Mouse (Mus musculus) gastrocnemius, postnatal 14 days (tissue): Measurements from ENCODE around the gene Qser1. TPM values are rescaled to one million over a fixed set of nuclear protein-coding genes. Genes with fewer than 3 reads are reported as not detected.
"Not testable (repeated sequence)": the region's sequence is repeated elsewhere in the genome, so short reads cannot be mapped to it uniquely, and the experiment has no call there.

Source experiments
- DNase-seq: peaks from one replicate; pipeline ENCODE4 v3.0.0; 2021; ENCODE audit warnings: mixed read lengths
- intact Hi-C: fragments of 180-260 bp; cut with DNase I; formaldehyde crosslinking; loops from one replicate; pipeline ENCODE4 v1.15.1; 2025; ENCODE audit warnings: low total_unique reads
- long read RNA-seq, 2 experiments: library from polyadenylated mRNA; stranded (forward); transcript quantifications; one replicate each; pipeline ENCODE4 v2.0.0; 2021
- total RNA-seq, 2 experiments: library from RNA; stranded (reverse); gene quantifications; 2 replicates each; pipeline ENCODE4 v1.2.3; 2021

Qser1 gene
- 10 to 100 TPM; 27.2 to 28.4 TPM for total RNA-seq
- long read RNA-seq, experiment 1, partial matches to known transcripts: 1 of 4 reads
- long read RNA-seq, experiment 1, other reads (novel, unspliced or antisense): 3 of 4 reads
- long read RNA-seq, experiment 2, partial matches to known transcripts: 2 of 3 reads
- long read RNA-seq, experiment 2, other reads (novel, unspliced or antisense): 1 of 3 reads

GRCm38 (mm10) chr2:104816371-104816827 lies at the start of gene Qser1:
Gene Qser1, minus strand, starts transcription at chr2:104816760.
- intact Hi-C loops: no loop called here
- no peak for DNase-seq

DNA sequence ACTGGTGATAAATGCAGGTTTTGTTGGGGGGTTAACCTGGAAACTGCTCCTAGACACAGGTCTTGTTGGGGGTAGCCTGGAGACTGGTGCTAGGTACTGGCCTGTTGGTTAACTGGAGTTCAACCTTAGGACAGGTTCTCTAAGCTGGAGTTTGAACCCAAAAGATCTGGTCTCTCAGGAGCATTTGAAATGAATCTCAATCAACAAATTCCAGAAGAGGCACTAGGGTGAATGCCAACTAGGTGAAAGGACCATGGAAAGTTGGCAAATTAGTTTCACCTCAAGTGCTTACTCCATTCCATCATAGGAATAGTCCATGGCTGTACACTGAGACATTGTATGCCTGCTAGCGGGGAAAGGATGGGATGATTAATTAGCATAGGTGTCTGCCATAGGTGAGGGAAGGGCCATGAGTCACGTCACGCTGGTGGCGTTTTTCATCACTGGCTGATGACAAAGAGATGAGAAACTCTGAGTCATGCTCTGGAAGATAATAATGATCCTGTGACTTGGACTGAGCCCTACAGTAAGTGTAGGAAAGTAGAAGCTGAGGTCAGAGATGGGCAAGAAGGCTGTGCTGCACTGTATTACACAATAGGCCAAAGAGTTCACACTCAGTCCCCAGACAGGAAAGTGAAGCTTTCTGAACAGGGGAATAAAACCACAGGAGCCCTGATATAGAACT lies 47.8 kb upstream of the Qser1 start:
- DNase-seq: no peak
- intact Hi-C loops: no loop called here

DNA sequence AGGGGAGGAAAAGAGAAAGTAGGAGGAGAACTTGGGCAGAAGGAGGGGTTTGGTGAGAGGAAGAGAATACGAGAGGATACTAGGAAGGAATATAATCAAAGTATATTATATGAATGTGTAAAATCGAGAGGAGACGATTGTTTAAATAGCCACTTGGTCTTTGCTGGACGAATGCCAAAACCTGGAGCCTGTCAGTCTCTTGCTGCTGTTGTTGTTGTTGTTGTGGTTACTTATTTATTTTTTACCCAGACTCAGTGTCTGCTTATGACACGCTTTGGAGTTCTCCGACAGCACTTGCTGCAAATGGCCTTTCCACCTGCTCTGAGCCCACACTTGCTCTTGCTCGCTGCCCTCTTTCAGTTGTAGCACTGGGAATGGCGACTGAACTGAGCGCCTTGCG lies 43.9 kb upstream of the Qser1 start:
- intact Hi-C loops: no loop called here
- no peak for DNase-seq

GRCm38 (mm10) chr2:104859060-104859459 lies 42.5 kb upstream of the Qser1 start:
- intact Hi-C loops: no loop called here

DNA sequence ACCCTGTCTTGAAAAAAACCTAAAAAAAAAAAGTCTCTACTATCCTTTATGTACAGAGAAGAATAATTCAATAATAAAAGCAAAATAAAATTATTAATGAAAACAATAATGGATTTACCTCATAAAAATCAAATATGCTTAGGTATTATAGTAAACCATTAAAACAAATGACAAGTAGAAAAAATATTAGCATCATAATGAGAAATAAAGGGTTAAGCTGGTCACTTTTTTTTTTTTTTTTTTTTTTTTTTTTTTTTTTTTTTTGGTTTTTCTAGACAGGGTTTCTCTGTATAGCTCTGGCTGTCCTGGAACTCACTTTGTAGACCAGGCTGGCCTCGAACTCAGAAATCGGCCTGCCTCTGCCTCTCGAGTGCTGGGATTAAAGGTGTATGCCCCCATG lies 41.5 kb upstream of the Qser1 start:
- intact Hi-C loops: not testable (repeated sequence)

More at GRCm38 (mm10) chr2:104859060-104859459, 42.5 kb upstream of the Qser1 start:
- DNase-seq: no peak

DNA sequence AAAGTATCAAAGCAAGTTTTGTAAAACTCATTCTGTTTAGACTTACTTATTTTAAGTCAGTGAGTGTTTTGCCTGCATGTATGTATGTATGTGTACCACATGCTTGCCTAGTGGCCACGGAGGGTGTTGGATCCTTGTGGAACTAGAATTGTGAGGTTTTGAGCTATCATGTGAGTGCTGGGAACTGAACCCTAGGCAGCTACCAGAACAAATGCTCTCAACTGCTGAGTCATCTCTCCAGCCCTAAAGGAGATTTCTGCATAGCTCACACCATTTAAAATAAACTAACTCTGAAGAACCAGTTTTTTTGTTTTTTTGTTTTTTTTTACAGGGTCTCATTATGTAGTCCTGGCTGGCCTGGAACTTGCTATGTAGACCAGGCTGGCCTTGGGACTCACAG lies 39.7 kb upstream of the Qser1 start:
- DNase-seq: no peak
- intact Hi-C loops: no loop called here

More for the DNA sequence above, 41.5 kb upstream of the Qser1 start:
- not testable (repeated sequence) for DNase-seq

DNA sequence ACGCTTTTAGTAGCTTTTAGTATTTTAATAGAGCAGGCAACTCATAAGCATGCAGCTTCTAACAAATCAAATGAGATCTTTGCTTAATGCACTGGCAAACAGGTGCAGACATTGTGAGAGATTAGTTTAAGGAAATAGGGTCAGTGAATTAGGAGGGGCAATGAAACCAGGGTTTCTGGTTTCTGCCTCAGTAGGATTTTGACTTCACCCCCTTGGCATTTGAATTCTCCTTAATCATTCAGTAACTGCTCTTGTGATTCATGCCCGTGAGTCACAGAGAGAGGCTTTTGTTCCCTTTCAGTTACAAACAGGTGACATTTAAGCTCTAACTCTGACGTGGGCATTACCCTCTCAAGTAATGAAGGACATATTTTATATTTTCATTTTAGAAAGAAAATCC lies 39.2 kb upstream of the Qser1 start:
- no peak for DNase-seq
- intact Hi-C loops: no loop called here

GRCm38 (mm10) chr2:104854836-104855235 lies 38.3 kb upstream of the Qser1 start:
- DNase-seq: no peak
- intact Hi-C loops: no loop called here

DNA sequence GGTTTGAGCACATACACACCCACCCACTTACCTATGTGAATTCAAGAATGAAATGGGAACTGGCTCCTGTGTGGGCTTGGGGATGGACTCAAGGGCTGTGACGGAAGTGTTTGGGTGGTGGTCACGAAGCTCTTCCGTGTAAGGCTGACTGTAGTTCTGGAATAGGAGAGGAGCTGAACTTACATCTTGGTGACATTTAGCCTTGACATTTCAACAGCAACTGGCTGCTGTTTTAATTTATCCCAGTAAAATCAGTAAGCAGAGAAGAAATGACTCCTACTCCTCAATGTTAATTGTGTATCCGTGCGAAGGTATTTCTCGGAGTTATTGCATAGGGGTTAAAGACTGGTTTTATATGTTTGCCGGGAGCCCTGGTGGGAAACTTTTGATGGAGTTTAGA lies 36.0 kb upstream of the Qser1 start:
- intact Hi-C loops: no loop called here
- no peak for DNase-seq

- intact Hi-C loops: no loop called here
- DNase-seq: no peak
Observed at GRCm38 (mm10) chr2:104851686-104852085, 35.1 kb upstream of the Qser1 start.

GRCm38 (mm10) chr2:104849991-104850359 lies 33.4 kb upstream of the Qser1 start:
- DNase-seq: no peak
- intact Hi-C loops: no loop called here

DNA sequence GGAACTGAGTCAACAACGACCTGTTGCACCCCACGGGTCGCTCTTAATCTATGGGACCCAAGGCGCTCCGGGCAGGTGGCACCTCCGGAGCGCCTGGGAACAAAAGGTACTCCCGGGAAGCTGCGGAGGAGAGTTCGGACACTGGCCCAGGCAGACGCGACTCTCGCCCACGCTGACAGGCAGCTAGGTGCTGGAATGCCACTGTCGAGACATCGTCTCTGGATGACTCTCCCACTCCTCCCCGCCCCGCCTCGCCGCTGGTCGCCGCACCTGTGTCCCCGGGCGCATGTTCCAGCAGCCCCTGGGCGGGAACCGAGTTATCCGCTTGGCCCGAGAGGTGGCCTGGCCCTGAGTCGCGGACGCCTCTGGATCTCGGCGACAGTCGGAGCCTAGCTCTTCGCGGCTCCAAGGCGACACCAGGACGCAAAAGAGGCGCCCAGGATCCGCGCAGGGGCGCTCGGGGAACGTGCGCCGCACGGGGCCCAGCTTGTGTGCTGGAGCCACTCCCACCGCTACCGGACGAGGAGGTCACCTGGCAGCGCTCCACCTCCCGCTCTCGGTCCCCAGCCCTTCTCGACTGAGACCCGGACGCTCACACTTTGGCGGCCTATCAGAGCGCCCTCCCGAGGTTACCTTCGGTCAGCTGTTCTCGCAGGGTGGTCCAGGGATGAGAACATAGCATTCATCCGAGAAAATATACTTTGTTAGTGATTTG lies 32.9 kb upstream of the Qser1 start, which contains the start of gene Prrg4:
Gene Prrg4, minus strand, starts transcription at position 601 of the 715 bp plus-strand sequence.
- intact Hi-C loops: no loop called here
- DNase-seq: peak; percentile 48

- intact Hi-C loops: no loop called here
Observed at GRCm38 (mm10) chr2:104848235-104849161, 31.9 kb upstream of the Qser1 start.

DNA sequence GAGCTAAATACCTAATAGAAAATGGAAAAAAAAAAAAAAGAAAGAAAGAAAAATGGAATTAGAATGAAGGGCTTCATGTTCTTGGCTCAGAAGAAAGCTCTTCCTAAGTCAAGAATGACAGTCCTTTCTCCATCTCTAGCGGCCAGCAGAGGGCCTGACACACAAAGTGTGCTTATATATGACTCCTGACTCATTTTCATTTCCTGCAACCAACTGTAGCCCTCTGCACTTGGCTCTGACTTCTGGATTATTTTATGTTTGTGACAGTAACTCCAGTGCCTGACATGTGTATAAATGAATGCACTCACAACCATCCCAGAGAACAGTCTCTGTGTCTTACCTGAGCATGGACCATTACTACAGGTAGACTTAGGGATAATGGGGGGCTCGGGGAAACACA lies 31.1 kb upstream of the Qser1 start:
- intact Hi-C loops: no loop called here
- DNase-seq: no peak

More at GRCm38 (mm10) chr2:104848235-104849161, 31.9 kb upstream of the Qser1 start:
- no peak for DNase-seq

- DNase-seq: no peak
- intact Hi-C loops: no loop called here
Observed at GRCm38 (mm10) chr2:104846638-104847414, 30.3 kb upstream of the Qser1 start.

DNA sequence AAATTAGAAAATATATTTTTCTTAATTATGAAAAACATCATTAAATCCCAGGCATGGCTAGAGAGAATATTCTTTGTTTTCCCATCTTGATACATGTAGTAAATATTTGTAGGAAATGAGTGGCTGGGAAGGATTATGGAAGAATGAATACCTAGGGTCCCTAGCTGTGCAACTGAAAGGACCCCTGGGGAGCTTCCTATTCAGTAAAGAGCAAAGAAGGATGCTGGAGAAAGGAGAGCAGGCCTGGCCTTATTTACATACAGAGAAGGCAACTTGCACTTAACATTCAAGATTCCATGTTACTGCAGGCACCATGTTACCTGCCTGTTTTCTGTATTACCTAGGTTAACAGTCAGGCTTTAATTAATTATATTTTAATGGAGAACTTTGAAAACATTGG lies 26.0 kb upstream of the Qser1 start:
- no peak for DNase-seq
- intact Hi-C loops: no loop called here

DNA sequence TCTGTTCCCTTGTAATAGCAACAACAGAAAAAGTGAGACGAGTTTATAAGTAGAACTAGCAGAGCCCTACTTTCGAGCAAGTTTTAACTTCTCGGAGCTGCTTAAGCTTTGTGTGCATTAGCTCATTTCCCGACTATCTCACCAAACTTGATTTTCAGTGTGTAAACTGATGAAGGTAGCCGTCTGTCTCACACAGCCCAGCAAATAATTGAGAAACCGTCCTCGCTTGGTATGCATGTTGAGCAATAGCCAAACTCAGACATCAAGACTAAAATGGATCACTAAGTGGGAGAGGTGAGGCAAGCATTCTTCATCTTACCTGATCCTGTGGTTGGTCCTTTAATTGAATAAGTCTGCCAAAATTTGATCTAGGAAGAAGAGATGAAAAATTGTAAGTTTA lies 25.2 kb upstream of the Qser1 start:
- intact Hi-C loops: no loop called here
- DNase-seq: no peak

- intact Hi-C loops: no loop called here
- no peak for DNase-seq
Observed at GRCm38 (mm10) chr2:104840974-104841373, 24.4 kb upstream of the Qser1 start.

- intact Hi-C loops: no loop called here
- DNase-seq: no peak
Observed at GRCm38 (mm10) chr2:104832486-104832885, 15.9 kb upstream of the Qser1 start.
